Mouse (Mus musculus) kidney, embryonic 15.5 days (tissue): ENCODE measurements around the gene Gucy2e. TPM values are rescaled to one million over a fixed set of nuclear protein-coding genes. Genes with fewer than 3 reads are reported as not detected.
A peak's percentile ranks its signal among the peaks of the same experiment; 100 is the strongest.

Source experiments
- ATAC-seq: fragments of 200-750 bp; cut with Nextera tagmentation; replicated peaks from 2 replicates; pipeline ENCODE4 v1.8.0; 2017; ENCODE audit warnings: moderate TSS enrichment; ENCODE audit not compliant: low FRiP score
- H3K27ac ChIP-seq: fragments of 300-500 bp; sonication (generic); 2 replicates; pipeline ENCODE4 v1.5.1; 2015; ENCODE audit warnings: mild to moderate bottlenecking, inconsistent platforms
- H3K27me3 ChIP-seq: fragments of 300-500 bp; sonication (generic); 2 replicates; pipeline ENCODE4 v1.6.1; 2015; ENCODE audit warnings: inconsistent platforms
- H3K36me3 ChIP-seq: fragments of 300-500 bp; sonication (generic); 2 replicates; pipeline ENCODE4 v1.6.1; 2015; ENCODE audit warnings: inconsistent platforms
- H3K4me1 ChIP-seq: fragments of 300-500 bp; sonication (generic); 2 replicates; pipeline ENCODE4 v1.6.1; 2015; ENCODE audit warnings: inconsistent platforms
- H3K4me2 ChIP-seq: fragments of 300-500 bp; sonication (generic); 2 replicates; pipeline ENCODE4 v1.6.1; 2015; ENCODE audit warnings: moderate library complexity, mild to moderate bottlenecking, inconsistent platforms
- H3K4me3 ChIP-seq: fragments of 300-500 bp; sonication (generic); replicated peaks from 2 replicates; pipeline ENCODE4 v1.5.1; 2015; ENCODE audit warnings: mild to moderate bottlenecking, inconsistent platforms
- H3K9ac ChIP-seq: fragments of 300-500 bp; sonication (generic); 2 replicates; pipeline ENCODE4 v1.6.1; 2015; ENCODE audit warnings: mild to moderate bottlenecking, inconsistent platforms
- H3K9me3 ChIP-seq: fragments of 300-500 bp; sonication (generic); replicated peaks from 2 replicates; pipeline ENCODE4 v1.6.1; 2016; ENCODE audit warnings: inconsistent platforms
- WGBS: fragments of 180-500 bp; shearing (Covaris S2); methylation state at CpG from one replicate; pipeline ENCODE4 v1.1.7; 2015; ENCODE audit warnings: mixed read lengths; 5-methylcytosine and 5-hydroxymethylcytosine counted together
- polyA plus RNA-seq: library from polyadenylated mRNA; unstranded; fragments of >200 nt; fragmentation: Nextera tagmentation; extraction: Ambion mirVana; gene quantifications from 2 replicates; pipeline ENCODE4 v1.2.1, GENCODE M21; 2015

Gucy2e gene
- polyA plus RNA-seq, 1 experiment from 2014 or later = 0.17 TPM

- Histone ChIP-seq H3K4me1 (0 out of 2 replicates have a peak, but pooled peaks cover 4% of the 10 kb centered on the region), H3K9ac (no peak overlapping the region), H3K27ac (no peak overlapping the region), H3K27me3 (no peaks in the 10 kb centered on the region), H3K9me3 (no peaks in the 10 kb centered on the region), H3K4me3 (no peak overlapping the region), H3K36me3 (no peaks in the 10 kb centered on the region), H3K4me2 (peak overlapping the region; percentile 27)
- ATAC-seq = no peak
- WGBS = 44% methylated on average over 4 of the region's 4 CpGs
These were observed 21.0 kb upstream of the Gucy2e start for GRCm38 (mm10) chr11:69257807-69258206.

- no peaks in the 10 kb centered on the region for H3K9me3 ChIP-seq
- no peak for ATAC-seq
- H3K4me3 ChIP-seq = no peak overlapping the region
- H3K27me3 ChIP-seq = no peaks in the 10 kb centered on the region
- WGBS = 52% methylated on average over 2 of the region's 2 CpGs
- H3K9ac ChIP-seq = no peak overlapping the region
- H3K36me3 ChIP-seq = no peaks in the 10 kb centered on the region
- no peak overlapping the region for H3K4me2 ChIP-seq
- no peak overlapping the region for H3K27ac ChIP-seq
- H3K4me1 ChIP-seq = 0 out of 2 replicates have a peak, but pooled peaks cover 4% of the 10 kb centered on the region
These were observed 20.2 kb upstream of the Gucy2e start for GRCm38 (mm10) chr11:69257072-69257471.

- Histone ChIP-seq H3K9me3 (no peaks in the 10 kb centered on the region), H3K27me3 (no peaks in the 10 kb centered on the region), H3K4me1 (0 out of 2 replicates have a peak, but pooled peaks cover 4% of the 10 kb centered on the region), H3K9ac (no peak overlapping the region), H3K4me3 (no peak overlapping the region), H3K27ac (no peak overlapping the region), H3K4me2 (no peak overlapping the region), H3K36me3 (no peaks in the 10 kb centered on the region)
- no peak for ATAC-seq
- 79% methylated on average over 5 of the region's 5 CpGs for WGBS
These were observed 18.0 kb upstream of the Gucy2e start for GRCm38 (mm10) chr11:69254808-69255207.

- Histone ChIP-seq H3K4me1 (0 out of 2 replicates have a peak, but pooled peaks cover 4% of the 10 kb centered on the region), H3K27me3 (0 out of 2 replicates have a peak, but pooled peaks cover under 1% of the 10 kb centered on the region), H3K9ac (no peak overlapping the region), H3K27ac (no peak overlapping the region), H3K36me3 (no peaks in the 10 kb centered on the region), H3K9me3 (no peaks in the 10 kb centered on the region), H3K4me2 (no peak overlapping the region), H3K4me3 (no peak overlapping the region)
- 44% methylated on average over 9 of the region's 9 CpGs for WGBS
- no peak for ATAC-seq
These were observed 16.3 kb upstream of the Gucy2e start for GRCm38 (mm10) chr11:69253131-69253530.

- Histone ChIP-seq H3K4me3 (no peak overlapping the region), H3K4me1 (0 out of 2 replicates have a peak, but pooled peaks cover 4% of the 10 kb centered on the region), H3K27me3 (peaks cover 5% of the 10 kb centered on the region; the same call in 1 of the 2 replicates), H3K9ac (no peak overlapping the region), H3K27ac (no peak overlapping the region), H3K36me3 (no peaks in the 10 kb centered on the region), H3K4me2 (no peak overlapping the region), H3K9me3 (no peaks in the 10 kb centered on the region)
- ATAC-seq = no peak
- WGBS = 87% methylated on average over 7 of the region's 7 CpGs
These were observed 15.1 kb upstream of the Gucy2e start for GRCm38 (mm10) chr11:69251953-69252352.

GRCm38 (mm10) chr11:69251135-69251842 is 14.5 kb upstream of the Gucy2e start:
- no peak for ATAC-seq
- H3K9me3 ChIP-seq = no peaks in the 10 kb centered on the region
- H3K9ac ChIP-seq = no peak overlapping the region
- no peak overlapping the region for H3K27ac ChIP-seq
- no peak overlapping the region for H3K4me2 ChIP-seq
- no peak overlapping the region for H3K4me3 ChIP-seq
- H3K27me3 ChIP-seq = peaks cover 5% of the 10 kb centered on the region; the same call in 1 of the 2 replicates
- peaks cover 9% of the 10 kb centered on the region for H3K4me1 ChIP-seq
- WGBS = 64% methylated on average over 14 of the region's 14 CpGs
- H3K36me3 ChIP-seq = no peaks in the 10 kb centered on the region

- H3K4me2 ChIP-seq = no peak overlapping the region
- no peak overlapping the region for H3K4me3 ChIP-seq
- H3K9ac ChIP-seq = no peak overlapping the region
- H3K36me3 ChIP-seq = no peaks in the 10 kb centered on the region
- 69% methylated on average over 5 of the region's 5 CpGs for WGBS
- no peak overlapping the region for H3K27ac ChIP-seq
- no peaks in the 10 kb centered on the region for H3K9me3 ChIP-seq
- ATAC-seq = no peak
- peaks cover 16% of the 10 kb centered on the region for H3K4me1 ChIP-seq
- peaks cover 5% of the 10 kb centered on the region; the same call in 1 of the 2 replicates for H3K27me3 ChIP-seq
These were observed 13.3 kb upstream of the Gucy2e start for GRCm38 (mm10) chr11:69250106-69250505.

GRCm38 (mm10) chr11:69249131-69249530 is 12.3 kb upstream of the Gucy2e start:
- 86% methylated on average over 3 of the region's 3 CpGs for WGBS
- no peak for ATAC-seq
- peaks cover 5% of the 10 kb centered on the region; the same call in 1 of the 2 replicates for H3K27me3 ChIP-seq

GRCm38 (mm10) chr11:69245643-69246042 is 8.8 kb upstream of the Gucy2e start:
- Histone ChIP-seq H3K27me3 (peaks cover 5% of the 10 kb centered on the region; the same call in 1 of the 2 replicates), H3K4me1 (peaks cover 12% of the 10 kb centered on the region), H3K36me3 (no peaks in the 10 kb centered on the region), H3K9me3 (no peaks in the 10 kb centered on the region), H3K4me3 (no peak overlapping the region), H3K4me2 (peak overlapping the region; percentile 27), H3K9ac (no peak overlapping the region), H3K27ac (peak overlapping the region; percentile 75)
- 0 out of 2 replicates have a peak, but pooled peaks have one; percentile 9 for ATAC-seq
- WGBS = 42% methylated on average over 2 of the region's 2 CpGs

More at GRCm38 (mm10) chr11:69249131-69249530, 12.3 kb upstream of the Gucy2e start:
- no peak overlapping the region for H3K4me2 ChIP-seq
- H3K4me3 ChIP-seq = no peak overlapping the region
- no peak overlapping the region for H3K27ac ChIP-seq
- H3K4me1 ChIP-seq = peaks cover 16% of the 10 kb centered on the region
- H3K36me3 ChIP-seq = no peaks in the 10 kb centered on the region
- no peaks in the 10 kb centered on the region for H3K9me3 ChIP-seq
- no peak overlapping the region for H3K9ac ChIP-seq

- Histone ChIP-seq H3K4me3 (no peak overlapping the region), H3K9me3 (no peaks in the 10 kb centered on the region), H3K27ac (no peak overlapping the region), H3K4me1 (peaks cover 12% of the 10 kb centered on the region), H3K9ac (no peak overlapping the region), H3K36me3 (no peaks in the 10 kb centered on the region), H3K27me3 (peaks cover 5% of the 10 kb centered on the region; the same call in 1 of the 2 replicates), H3K4me2 (no peak overlapping the region)
- no peak for ATAC-seq
- 17% methylated on average over 2 of the region's 2 CpGs for whole genome bisulfite sequencing
These were observed 8.1 kb upstream of the Gucy2e start for GRCm38 (mm10) chr11:69244911-69245310.

- peak overlapping the region; percentile 48 for H3K9ac ChIP-seq
- peak overlapping the region; percentile 84 for H3K27ac ChIP-seq
- no peaks in the 10 kb centered on the region for H3K9me3 ChIP-seq
- H3K4me3 ChIP-seq = peak overlapping the region; percentile 52
- H3K36me3 ChIP-seq = no peaks in the 10 kb centered on the region
- H3K27me3 ChIP-seq = peaks cover 43% of the 10 kb centered on the region
- peak overlapping the region; percentile 90 for H3K4me2 ChIP-seq
- H3K4me1 ChIP-seq = peaks cover 24% of the 10 kb centered on the region
- peak; percentile 20; the same call in 1 of the 2 replicates for ATAC-seq
- 3% methylated on average over 51 of the region's 51 CpGs for WGBS
These were observed 543 bp downstream of the Gucy2e start for GRCm38 (mm10) chr11:69236061-69236925.
